Mouse (Mus musculus): ENCODE results near the gene Nme7. TPM values are rescaled to one million over a fixed set of nuclear protein-coding genes. Genes with fewer than 3 reads are reported as not detected.

The Nme7 gene
- polyA plus RNA-seq, 1 experiment = 0.27 TPM

DNA sequence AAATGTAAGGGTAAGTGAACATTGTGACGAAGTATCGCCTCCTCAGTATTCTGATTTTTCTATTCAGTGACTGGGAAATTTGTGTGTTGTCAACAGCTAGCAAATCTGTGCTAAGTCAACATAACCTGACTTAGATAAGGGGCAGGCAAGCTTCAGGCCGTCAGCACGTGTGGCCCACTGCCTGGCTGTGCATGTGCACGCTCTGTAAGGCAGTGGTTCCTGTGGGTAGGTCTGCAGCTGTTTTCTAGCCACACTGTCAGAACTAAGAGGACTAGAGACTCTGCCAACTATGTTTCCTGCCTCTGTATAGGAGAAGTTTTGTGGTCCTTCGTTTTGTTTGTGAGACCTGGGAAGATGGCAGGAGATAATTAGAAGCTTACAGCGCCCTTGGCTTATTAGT is 122.3 kb downstream of the Nme7 start:
- TF ChIP-seq TAL1 (IDR thresholded peaks at IDR 0.05; ENCODE audit: low read length) (no peak), GATA1 (IDR thresholded peaks at IDR 0.05; ENCODE audit: low read length) (no peak)
- Histone ChIP-seq H3K4me1 (ENCODE audit: control insufficient read depth) (no peaks in the 10 kb centered on the region), H3K9me3 (ENCODE audit: control insufficient read depth, low read length) (no peaks in the 10 kb centered on the region), H3K4me3 (replicated peaks) (no peak overlapping the region), H3K36me3 (ENCODE audit: control insufficient read depth) (no peaks in the 10 kb centered on the region), H3K27me3 (ENCODE audit: control insufficient read depth) (no peaks in the 10 kb centered on the region)

DNA sequence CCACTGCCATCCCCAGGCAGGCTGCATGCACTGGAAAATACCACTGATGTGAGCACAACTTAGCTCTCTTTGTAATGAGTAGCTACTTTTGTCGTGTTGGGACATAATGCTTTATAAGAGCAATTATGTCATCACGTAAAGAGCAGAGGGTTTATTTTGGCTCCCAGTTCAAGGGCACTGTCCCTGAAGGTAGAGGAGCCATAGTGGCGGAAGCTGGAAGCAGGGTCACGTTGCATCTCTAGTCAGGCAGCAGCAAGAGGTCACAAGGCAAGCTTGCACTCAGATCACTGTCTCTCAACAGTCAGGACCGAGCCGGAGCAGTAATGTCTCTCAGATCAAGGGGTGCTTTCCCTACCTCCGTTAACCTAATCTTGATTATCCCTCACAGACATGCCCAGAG is 123.9 kb downstream of the Nme7 start:
- Histone ChIP-seq H3K27me3 (ENCODE audit: control insufficient read depth) (no peaks in the 10 kb centered on the region), H3K9me3 (ENCODE audit: control insufficient read depth, low read length) (no peaks in the 10 kb centered on the region), H3K4me3 (replicated peaks) (no peak overlapping the region), H3K4me1 (ENCODE audit: control insufficient read depth) (no peaks in the 10 kb centered on the region), H3K36me3 (ENCODE audit: control insufficient read depth) (no peaks in the 10 kb centered on the region)
- no peak for TF ChIP-seq TAL1 (IDR thresholded peaks at IDR 0.05; ENCODE audit: low read length)
- no peak for TF ChIP-seq GATA1 (IDR thresholded peaks at IDR 0.05; ENCODE audit: low read length)

DNA sequence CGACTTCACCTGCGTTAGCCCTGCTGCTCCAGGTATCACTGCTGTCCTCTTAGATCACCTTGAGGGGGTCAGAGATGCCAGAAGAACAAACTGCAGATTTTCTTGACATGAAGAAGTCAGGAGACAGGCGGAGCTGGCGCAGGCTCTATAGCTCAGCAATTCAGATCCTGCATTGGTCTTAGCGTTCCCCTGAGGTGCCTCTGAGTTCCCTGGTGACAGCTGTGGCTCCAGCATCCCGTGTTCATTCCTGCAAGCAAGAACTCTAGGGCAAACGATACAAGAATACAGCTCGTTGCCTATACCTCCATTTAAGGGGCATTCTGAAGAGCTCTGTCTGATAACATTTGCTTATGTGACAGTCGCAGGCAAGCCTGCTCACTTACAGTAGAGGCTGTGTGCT is 124.7 kb downstream of the Nme7 start:
- Histone ChIP-seq H3K4me1 (ENCODE audit: control insufficient read depth) (no peaks in the 10 kb centered on the region), H3K9me3 (ENCODE audit: control insufficient read depth, low read length) (no peaks in the 10 kb centered on the region), H3K36me3 (ENCODE audit: control insufficient read depth) (no peaks in the 10 kb centered on the region), H3K4me3 (replicated peaks) (no peak overlapping the region), H3K27me3 (ENCODE audit: control insufficient read depth) (no peaks in the 10 kb centered on the region)
- TF ChIP-seq GATA1 (IDR thresholded peaks at IDR 0.05; ENCODE audit: low read length) (no peak), TAL1 (IDR thresholded peaks at IDR 0.05; ENCODE audit: low read length) (no peak)

DNA sequence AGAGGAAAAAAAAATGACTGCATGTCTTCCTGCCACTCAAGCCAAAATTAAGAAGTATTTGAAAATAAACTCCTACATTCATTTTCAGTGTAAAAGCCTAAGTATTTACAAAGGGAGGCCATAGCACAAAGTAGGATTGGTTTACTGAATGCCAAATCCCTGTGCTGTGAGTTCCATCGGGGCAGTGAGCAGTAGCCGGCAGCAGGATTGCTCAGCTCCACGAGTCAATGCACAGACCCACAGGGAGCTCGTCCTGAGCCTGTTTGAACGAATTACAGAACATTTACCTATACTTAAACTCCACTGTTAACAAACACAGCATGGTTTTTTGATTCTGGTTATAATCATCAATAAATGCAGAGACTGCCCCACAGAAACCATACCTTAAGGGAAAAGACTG is 128.7 kb downstream of the Nme7 start:
- no peak overlapping the region for H3K4me3 ChIP-seq (replicated peaks)
- H3K36me3 ChIP-seq (ENCODE audit: control insufficient read depth) = peaks cover 2% of the 10 kb centered on the region; the same call in 1 of the 2 replicates
- H3K27me3 ChIP-seq (ENCODE audit: control insufficient read depth) = no peaks in the 10 kb centered on the region
- H3K4me1 ChIP-seq (ENCODE audit: control insufficient read depth) = no peaks in the 10 kb centered on the region
- no peaks in the 10 kb centered on the region for H3K9me3 ChIP-seq (ENCODE audit: control insufficient read depth, low read length)
- TF ChIP-seq TAL1 (IDR thresholded peaks at IDR 0.05; ENCODE audit: low read length) = no peak
- TF ChIP-seq GATA1 (IDR thresholded peaks at IDR 0.05; ENCODE audit: low read length) = no peak

DNA sequence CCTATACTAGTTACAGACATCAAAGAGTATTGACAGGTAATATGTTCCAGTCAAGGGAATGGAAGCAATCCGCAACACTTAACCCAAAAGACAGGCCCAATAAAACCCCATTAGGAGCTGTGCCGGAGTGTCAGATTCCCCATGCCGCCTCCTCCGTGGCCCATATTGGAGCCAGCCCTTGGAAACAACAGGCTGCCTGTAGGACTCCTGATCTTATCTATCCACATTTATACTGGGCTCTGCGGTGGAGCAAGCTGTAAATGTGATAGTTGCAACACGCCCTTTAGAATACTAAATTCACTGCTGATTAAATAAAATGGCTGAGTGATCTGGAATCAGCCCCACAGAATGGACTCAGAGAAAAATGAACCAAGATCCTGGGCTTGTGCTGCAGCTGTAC is 130.1 kb downstream of the Nme7 start:
- Histone ChIP-seq H3K9me3 (ENCODE audit: control insufficient read depth, low read length) (no peaks in the 10 kb centered on the region), H3K4me3 (replicated peaks) (no peak overlapping the region), H3K36me3 (ENCODE audit: control insufficient read depth) (peaks cover 5% of the 10 kb centered on the region; the same call in 1 of the 2 replicates), H3K27me3 (ENCODE audit: control insufficient read depth) (no peaks in the 10 kb centered on the region), H3K4me1 (ENCODE audit: control insufficient read depth) (no peaks in the 10 kb centered on the region)
- no peak for TF ChIP-seq TAL1 (IDR thresholded peaks at IDR 0.05; ENCODE audit: low read length)
- TF ChIP-seq GATA1 (IDR thresholded peaks at IDR 0.05; ENCODE audit: low read length) = no peak

DNA sequence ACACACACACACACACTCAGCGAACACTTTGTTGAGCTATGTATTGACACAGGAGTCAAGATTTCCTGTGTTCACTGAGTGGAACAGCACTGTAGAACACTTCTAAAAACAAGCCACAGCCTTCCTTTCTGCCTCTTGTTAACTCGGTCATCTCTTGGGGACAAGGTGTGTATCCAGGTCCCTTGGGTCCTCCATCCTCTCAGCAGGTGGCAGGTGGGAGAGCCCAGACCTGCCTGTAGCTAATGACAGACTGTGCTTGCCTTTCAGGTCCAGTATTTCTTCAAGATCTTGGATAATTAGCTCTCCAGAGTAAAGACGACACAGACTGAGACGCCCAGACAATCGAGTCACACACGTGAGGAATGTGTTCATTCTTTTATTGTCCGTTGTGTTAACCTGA is 132.8 kb downstream of the Nme7 start:
- no peaks in the 10 kb centered on the region for H3K27me3 ChIP-seq (ENCODE audit: control insufficient read depth)
- peaks cover 5% of the 10 kb centered on the region; the same call in 1 of the 2 replicates for H3K4me1 ChIP-seq (ENCODE audit: control insufficient read depth)
- TF ChIP-seq TAL1 (IDR thresholded peaks at IDR 0.05; ENCODE audit: low read length) = no peak
- H3K9me3 ChIP-seq (ENCODE audit: control insufficient read depth, low read length) = no peaks in the 10 kb centered on the region
- H3K4me3 ChIP-seq (replicated peaks) = no peak overlapping the region
- H3K36me3 ChIP-seq (ENCODE audit: control insufficient read depth) = peaks cover 5% of the 10 kb centered on the region; the same call in 1 of the 2 replicates

DNA sequence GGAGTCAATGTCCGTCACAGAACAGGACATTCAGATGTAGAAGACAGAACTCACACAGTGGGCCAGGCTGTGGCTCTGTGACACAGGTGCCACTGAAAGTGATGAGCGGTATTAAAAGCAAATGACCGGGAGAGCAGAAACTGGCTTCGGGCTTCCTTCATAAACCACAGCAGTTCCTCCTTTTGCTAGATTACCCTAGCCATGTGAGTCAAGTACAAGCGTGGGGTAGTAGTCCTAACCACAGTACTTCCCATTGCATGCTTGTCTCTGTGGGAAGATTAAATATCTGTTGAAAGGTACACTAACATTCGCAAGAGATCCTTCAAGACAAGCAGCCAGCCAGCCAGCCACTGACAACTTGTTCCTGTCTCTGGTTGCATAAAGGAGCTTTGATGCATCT is 136.3 kb downstream of the Nme7 start:
- Histone ChIP-seq H3K27me3 (ENCODE audit: control insufficient read depth) (no peaks in the 10 kb centered on the region), H3K4me3 (replicated peaks) (no peak overlapping the region), H3K36me3 (ENCODE audit: control insufficient read depth) (peaks cover 5% of the 10 kb centered on the region; the same call in 1 of the 2 replicates), H3K9me3 (ENCODE audit: control insufficient read depth, low read length) (no peaks in the 10 kb centered on the region), H3K4me1 (ENCODE audit: control insufficient read depth) (peaks cover 5% of the 10 kb centered on the region; the same call in 1 of the 2 replicates)
- TF ChIP-seq GATA1 (IDR thresholded peaks at IDR 0.05; ENCODE audit: low read length) (no peak), TAL1 (IDR thresholded peaks at IDR 0.05; ENCODE audit: low read length) (no peak)

DNA sequence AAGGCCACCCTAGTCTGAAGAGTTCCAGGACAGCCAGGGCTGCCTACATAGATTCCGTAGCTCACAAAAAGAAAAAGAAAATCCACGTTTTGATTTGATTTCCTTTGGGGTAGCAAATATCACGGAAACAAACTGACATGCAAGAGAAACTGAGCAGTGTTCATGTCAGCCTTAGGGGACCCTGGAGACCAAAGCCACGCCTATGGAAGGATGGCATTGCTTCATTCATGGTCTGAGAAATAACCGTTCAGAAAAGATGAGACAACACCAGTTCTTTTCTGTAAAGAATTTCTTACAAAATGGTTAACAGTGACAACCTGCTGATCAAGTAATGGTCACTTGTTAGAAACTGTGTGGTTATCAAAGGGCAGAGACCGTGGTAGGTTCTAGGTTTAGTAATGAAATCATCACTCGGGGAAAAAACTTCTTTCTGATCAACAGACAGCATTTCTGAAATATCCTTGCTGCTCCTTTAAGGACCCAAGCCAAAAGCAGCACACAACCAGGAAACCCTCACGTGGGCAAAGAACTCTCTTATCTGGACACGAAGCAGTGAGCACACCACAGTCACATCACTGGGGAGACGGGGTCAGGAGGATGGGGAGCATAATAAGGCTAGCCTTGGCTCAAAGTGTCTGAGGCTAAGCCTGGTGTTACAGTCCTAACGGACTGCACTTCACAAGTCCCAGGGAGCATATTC is 136.9 kb downstream of the Nme7 start:
- H3K4me3 ChIP-seq (replicated peaks) = no peak overlapping the region
- H3K36me3 ChIP-seq (ENCODE audit: control insufficient read depth) = peaks cover 5% of the 10 kb centered on the region; the same call in 1 of the 2 replicates
- TF ChIP-seq TAL1 (IDR thresholded peaks at IDR 0.05; ENCODE audit: low read length) (no peak), GATA1 (IDR thresholded peaks at IDR 0.05; ENCODE audit: low read length) (no peak)
- peaks cover 5% of the 10 kb centered on the region; the same call in 1 of the 2 replicates for H3K4me1 ChIP-seq (ENCODE audit: control insufficient read depth)
- H3K27me3 ChIP-seq (ENCODE audit: control insufficient read depth) = no peaks in the 10 kb centered on the region
- no peaks in the 10 kb centered on the region for H3K9me3 ChIP-seq (ENCODE audit: control insufficient read depth, low read length)

DNA sequence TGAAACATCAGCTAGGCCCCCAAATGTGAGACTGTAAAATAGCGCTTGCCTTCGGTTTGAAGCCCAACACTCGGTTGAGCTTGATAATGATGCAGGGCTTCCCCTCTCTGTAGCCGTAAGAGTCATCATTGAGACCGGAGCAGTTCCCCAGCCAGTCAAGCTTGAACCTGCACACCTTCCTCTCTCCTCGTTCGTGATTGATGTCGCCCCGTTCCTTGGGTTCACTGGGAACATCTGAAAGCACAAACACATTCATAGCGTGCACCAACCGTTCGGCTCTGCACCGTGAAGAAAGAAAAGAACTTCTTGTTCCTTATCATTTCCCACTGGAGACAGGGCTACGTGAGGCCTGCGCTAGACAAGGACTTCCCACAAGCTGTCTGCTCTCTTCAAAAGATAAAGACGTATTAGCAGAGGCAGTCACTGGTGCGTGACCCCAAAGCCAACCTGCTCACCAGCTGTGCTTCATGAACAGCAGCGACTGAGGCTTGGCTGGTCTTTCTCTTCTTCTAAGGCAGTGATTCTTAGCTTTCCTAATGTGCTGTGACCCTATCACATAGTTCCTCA is 137.6 kb downstream of the Nme7 start:
- Histone ChIP-seq H3K36me3 (ENCODE audit: control insufficient read depth) (peaks cover 5% of the 10 kb centered on the region; the same call in 1 of the 2 replicates), H3K27me3 (ENCODE audit: control insufficient read depth) (no peaks in the 10 kb centered on the region), H3K4me3 (replicated peaks) (no peak overlapping the region), H3K9me3 (ENCODE audit: control insufficient read depth, low read length) (no peaks in the 10 kb centered on the region), H3K4me1 (ENCODE audit: control insufficient read depth) (peaks cover 5% of the 10 kb centered on the region; the same call in 1 of the 2 replicates)
- TF ChIP-seq GATA1 (IDR thresholded peaks at IDR 0.05; ENCODE audit: low read length) (no peak), TAL1 (IDR thresholded peaks at IDR 0.05; ENCODE audit: low read length) (no peak)
